Mouse (Mus musculus) olfactory bulb, adult 2 months (tissue): ENCODE measurements around the gene Mypn.

Source experiments
- CTCF ChIP-seq: fragments of 200-500 bp; IDR thresholded peaks from 2 replicates; pipeline ENCODE4 v1.5.1; 2012; ENCODE audit warnings: low read depth, mild to moderate bottlenecking, low read length, moderate library complexity; ENCODE audit not compliant: insufficient read depth
- POLR2A ChIP-seq: fragments of 200-500 bp; IDR thresholded peaks from 2 replicates; pipeline ENCODE4 v1.6.1; 2012; ENCODE audit warnings: mild to moderate bottlenecking, low read depth, low read length, moderate library complexity; ENCODE audit not compliant: insufficient read depth

DNA sequence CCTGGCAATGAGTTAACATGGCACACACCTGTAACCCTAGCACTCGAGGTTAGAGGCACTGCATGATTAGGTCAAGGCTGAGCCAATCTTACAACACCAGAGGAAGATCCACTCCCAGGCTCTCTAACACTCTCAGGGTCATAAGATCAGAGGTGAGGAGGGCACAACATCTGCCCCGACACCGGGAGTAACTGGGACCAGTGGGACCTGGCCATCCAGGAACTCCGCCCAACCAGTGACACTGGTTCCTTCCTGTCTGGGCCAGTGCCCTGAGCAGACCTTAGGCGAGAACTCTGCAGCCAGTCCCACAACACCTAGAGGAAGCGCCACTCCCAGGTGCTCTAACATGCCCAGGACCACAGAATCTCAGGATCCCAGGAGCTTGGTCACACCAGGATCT is 67.3 kb downstream of the Mypn start:
- TF ChIP-seq CTCF (no peak), POLR2A (no peak)
